Mouse (Mus musculus) limb, embryonic 11.5 days (tissue): ENCODE measurements at regions not wholly inside any gene's neighbourhood (a gene's known extent, or its start where the extent isn't known, plus 50 kb on each side); places are given as distances from the start of the nearest gene placed in this dataset.

ENCODE experiments used
- ATAC-seq: fragments of 200-750 bp; cut with Nextera tagmentation; 2 replicates; pipeline ENCODE4 v1.8.0; 2017; ENCODE audit warnings: low read depth; ENCODE audit not compliant: insufficient number of reproducible peaks, low FRiP score, low TSS enrichment
- DNase-seq: peaks from one replicate; pipeline ENCODE4 v3.0.0-alpha.2; 2015; ENCODE audit warnings: low spot score
- H3K27ac ChIP-seq: fragments of 300-500 bp; sonication (generic); replicated peaks from 2 replicates; pipeline ENCODE4 v1.5.1; 2014; ENCODE audit warnings: low read depth, mild to moderate bottlenecking, low read length
- H3K27me3 ChIP-seq: fragments of 300-500 bp; sonication (generic); 2 replicates; pipeline ENCODE4 v1.6.1; 2014; ENCODE audit warnings: mild to moderate bottlenecking, low read length, mixed read lengths; ENCODE audit not compliant: control insufficient read depth, insufficient read depth
- H3K36me3 ChIP-seq: fragments of 300-500 bp; sonication (generic); 2 replicates; pipeline ENCODE4 v1.6.1; 2014; ENCODE audit warnings: mild to moderate bottlenecking, low read length, moderate library complexity, mixed read lengths; ENCODE audit not compliant: control insufficient read depth, insufficient read depth
- H3K4me1 ChIP-seq: fragments of 300-500 bp; sonication (generic); 2 replicates; pipeline ENCODE4 v1.6.1; 2014; ENCODE audit warnings: low read length, mixed read lengths; ENCODE audit not compliant: control insufficient read depth, insufficient read depth
- H3K4me2 ChIP-seq: fragments of 300-500 bp; sonication (generic); 2 replicates; pipeline ENCODE4 v1.6.1; 2014; ENCODE audit warnings: low read depth, mild to moderate bottlenecking, moderate library complexity; ENCODE audit not compliant: severe bottlenecking
- H3K4me3 ChIP-seq: fragments of 300-500 bp; sonication (generic); 2 replicates; pipeline ENCODE4 v1.5.1; 2014; ENCODE audit warnings: low read depth, low read length
- H3K9ac ChIP-seq: fragments of 300-500 bp; sonication (generic); 2 replicates; pipeline ENCODE4 v1.6.1; 2014; ENCODE audit warnings: mild to moderate bottlenecking, low read length
- H3K9me3 ChIP-seq: fragments of 300-500 bp; sonication (generic); 2 replicates; pipeline ENCODE4 v1.6.1; 2016; ENCODE audit warnings: low read length; ENCODE audit not compliant: control insufficient read depth
- WGBS: fragments of 180-500 bp; shearing (Covaris S2); extraction: QIAGEN DNeasy Blood & Tissue Kit; methylation state at CpG from one replicate; pipeline ENCODE4 v1.1.7; 2014; 5-methylcytosine and 5-hydroxymethylcytosine counted together

GRCm38 (mm10) chr8:103475816-103476797 lies 625.3 kb upstream of the Cdh5 start:
- DNase-seq (no peak), ATAC-seq (no peak)
- H3K9me3 ChIP-seq, result no peaks in the 10 kb centered on the region
- H3K4me3 ChIP-seq, result no peak overlapping the region
- 81% methylated on average over 12 of the region's 12 CpGs for WGBS
- no peaks in the 10 kb centered on the region for H3K4me1 ChIP-seq
- no peaks in the 10 kb centered on the region for H3K27me3 ChIP-seq
- no peak overlapping the region for H3K9ac ChIP-seq
- H3K36me3 ChIP-seq, result no peaks in the 10 kb centered on the region
- no peak overlapping the region for H3K4me2 ChIP-seq
- no peak overlapping the region for H3K27ac ChIP-seq

- Histone ChIP-seq H3K4me2 (no peak overlapping the region), H3K4me1 (peaks cover 9% of the 10 kb centered on the region; the same call in 1 of the 2 replicates), H3K9ac (no peak overlapping the region), H3K9me3 (no peaks in the 10 kb centered on the region), H3K27ac (no peak overlapping the region), H3K27me3 (no peaks in the 10 kb centered on the region), H3K4me3 (no peak overlapping the region), H3K36me3 (no peaks in the 10 kb centered on the region)
- 5% methylated on average over 6 of the region's 6 CpGs for WGBS
- peak; percentile 58 for DNase-seq
- ATAC-seq, result peak; percentile 71; the same call in 1 of the 2 replicates
Observed at GRCm38 (mm10) chr8:103482033-103482720, 619.2 kb upstream of the Cdh5 start.

GRCm38 (mm10) chr8:103485441-103485840 lies 616.0 kb upstream of the Cdh5 start:
- DNase-seq, result no peak
- no peak for ATAC-seq
- Histone ChIP-seq H3K4me3 (no peak overlapping the region), H3K4me1 (peaks cover 9% of the 10 kb centered on the region; the same call in 1 of the 2 replicates), H3K27me3 (no peaks in the 10 kb centered on the region), H3K9me3 (no peaks in the 10 kb centered on the region), H3K9ac (no peak overlapping the region), H3K27ac (no peak overlapping the region), H3K36me3 (no peaks in the 10 kb centered on the region), H3K4me2 (no peak overlapping the region)
- WGBS, result 85% methylated on average over 5 of the region's 5 CpGs

- no peaks in the 10 kb centered on the region for H3K9me3 ChIP-seq
- H3K4me3 ChIP-seq, result no peak overlapping the region
- 82% methylated on average over 3 of the region's 3 CpGs for WGBS
- no peak overlapping the region for H3K27ac ChIP-seq
- no peaks in the 10 kb centered on the region for H3K4me1 ChIP-seq
- no peaks in the 10 kb centered on the region for H3K36me3 ChIP-seq
- H3K9ac ChIP-seq, result no peak overlapping the region
- H3K4me2 ChIP-seq, result no peak overlapping the region
- DNase-seq, result no peak
- no peaks in the 10 kb centered on the region for H3K27me3 ChIP-seq
- ATAC-seq, result no peak
Observed at GRCm38 (mm10) chr8:103489411-103489810, 612.0 kb upstream of the Cdh5 start.

GRCm38 (mm10) chr8:103492914-103493517 lies 608.4 kb upstream of the Cdh5 start:
- Histone ChIP-seq H3K4me3 (no peak overlapping the region), H3K9ac (no peak overlapping the region), H3K27ac (no peak overlapping the region), H3K9me3 (no peaks in the 10 kb centered on the region), H3K36me3 (no peaks in the 10 kb centered on the region), H3K4me2 (no peak overlapping the region), H3K27me3 (no peaks in the 10 kb centered on the region), H3K4me1 (no peaks in the 10 kb centered on the region)
- 63% methylated on average over 7 of the region's 7 CpGs for WGBS
- ATAC-seq (no peak), DNase-seq (no peak)

GRCm38 (mm10) chr8:103493932-103494493 lies 607.4 kb upstream of the Cdh5 start:
- Histone ChIP-seq H3K27ac (no peak overlapping the region), H3K4me2 (no peak overlapping the region), H3K9ac (no peak overlapping the region), H3K9me3 (no peaks in the 10 kb centered on the region), H3K36me3 (no peaks in the 10 kb centered on the region), H3K4me1 (no peaks in the 10 kb centered on the region), H3K27me3 (no peaks in the 10 kb centered on the region), H3K4me3 (no peak overlapping the region)
- 88% methylated on average over 4 of the region's 4 CpGs for WGBS
- ATAC-seq (no peak), DNase-seq (no peak)

- no peak overlapping the region for H3K27ac ChIP-seq
- no peaks in the 10 kb centered on the region for H3K36me3 ChIP-seq
- H3K9ac ChIP-seq, result no peak overlapping the region
- H3K4me3 ChIP-seq, result no peak overlapping the region
- no peaks in the 10 kb centered on the region for H3K4me1 ChIP-seq
- ATAC-seq (no peak), DNase-seq (no peak)
- no peaks in the 10 kb centered on the region for H3K27me3 ChIP-seq
- 74% methylated on average over 1 of the region's 1 CpGs for WGBS
- no peak overlapping the region for H3K4me2 ChIP-seq
- H3K9me3 ChIP-seq, result no peaks in the 10 kb centered on the region
Observed at GRCm38 (mm10) chr8:103494670-103495069, 606.8 kb upstream of the Cdh5 start.

GRCm38 (mm10) chr8:103501328-103501727 lies 600.1 kb upstream of the Cdh5 start:
- no peaks in the 10 kb centered on the region for H3K4me1 ChIP-seq
- DNase-seq (no peak), ATAC-seq (no peak)
- WGBS, result 79% methylated on average over 2 of the region's 2 CpGs
- H3K9me3 ChIP-seq, result no peaks in the 10 kb centered on the region
- no peak overlapping the region for H3K4me2 ChIP-seq
- no peaks in the 10 kb centered on the region for H3K36me3 ChIP-seq
- H3K9ac ChIP-seq, result no peak overlapping the region
- no peak overlapping the region for H3K4me3 ChIP-seq
- H3K27me3 ChIP-seq, result no peaks in the 10 kb centered on the region
- H3K27ac ChIP-seq, result no peak overlapping the region
